Mouse (Mus musculus) left cerebral cortex, postnatal 14 days (tissue): Measurements from ENCODE around the gene Dnajc6. TPM values are rescaled to one million over a fixed set of nuclear protein-coding genes. Genes with fewer than 3 reads are reported as not detected.

ENCODE experiments used
- DNase-seq, 2 experiments: peaks; one replicate each; pipeline ENCODE4 v3.0.0; 2021 to 2022; ENCODE audit warnings: low spot score in 2 of 2, mixed read lengths in 1 of 2
- intact Hi-C: fragments of 180-260 bp; cut with DNase I; formaldehyde crosslinking; loops from one replicate; pipeline ENCODE4 v1.15.1; 2025
- total RNA-seq, 2 experiments: library from RNA; stranded (reverse); gene quantifications; 2 replicates each; pipeline ENCODE4 v1.2.3; 2021

The Dnajc6 gene
- total RNA-seq, 2 experiments from 2014 or later: 310 to 313 TPM

- no peak for DNase-seq
- intact Hi-C loops: no loop called here
Observed at GRCm38 (mm10) chr4:101603635-101604034, 107.2 kb downstream of the Dnajc6 start.

DNA sequence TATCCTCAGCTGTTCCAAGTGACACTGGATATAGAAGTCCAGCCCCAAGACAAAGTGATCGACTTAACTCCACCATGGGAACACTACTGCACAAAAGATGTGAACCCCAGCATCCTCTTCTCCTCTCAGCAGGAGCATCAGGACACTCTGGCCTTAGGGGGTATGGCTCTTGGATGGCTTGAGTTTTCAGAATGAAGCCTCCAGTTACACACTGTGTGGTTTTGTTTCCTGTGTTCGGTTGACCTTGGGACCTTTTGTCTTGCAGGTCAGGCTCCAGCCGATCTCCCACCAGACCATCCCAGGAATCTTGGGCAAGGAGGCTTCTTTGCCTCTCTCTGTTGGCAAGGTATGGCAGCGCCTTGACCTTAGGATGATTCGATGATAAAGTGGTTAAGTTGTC is 120.1 kb downstream of the Dnajc6 start:
- intact Hi-C loops: no loop called here
- DNase-seq: no peak

DNA sequence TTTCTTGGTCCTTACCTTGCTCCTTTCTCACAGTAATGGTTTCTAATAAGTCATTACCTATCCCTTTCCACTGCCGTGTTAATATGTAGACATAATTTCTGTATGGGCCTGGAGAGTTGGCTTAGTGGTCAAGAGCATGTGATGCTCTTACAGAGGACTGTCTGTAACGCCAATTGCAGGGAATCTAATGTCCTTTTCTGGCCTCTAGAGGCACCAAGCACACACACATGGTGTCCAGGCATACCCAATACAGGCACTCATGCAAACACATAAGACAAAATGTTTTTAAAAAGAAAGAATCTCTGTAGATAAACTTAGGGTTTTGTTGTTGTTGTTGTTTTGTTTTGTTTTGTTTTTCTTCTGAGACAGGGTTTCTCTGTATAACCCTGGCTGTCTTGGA is 121.3 kb downstream of the Dnajc6 start:
- no peak for DNase-seq
- intact Hi-C loops: no loop called here

DNA sequence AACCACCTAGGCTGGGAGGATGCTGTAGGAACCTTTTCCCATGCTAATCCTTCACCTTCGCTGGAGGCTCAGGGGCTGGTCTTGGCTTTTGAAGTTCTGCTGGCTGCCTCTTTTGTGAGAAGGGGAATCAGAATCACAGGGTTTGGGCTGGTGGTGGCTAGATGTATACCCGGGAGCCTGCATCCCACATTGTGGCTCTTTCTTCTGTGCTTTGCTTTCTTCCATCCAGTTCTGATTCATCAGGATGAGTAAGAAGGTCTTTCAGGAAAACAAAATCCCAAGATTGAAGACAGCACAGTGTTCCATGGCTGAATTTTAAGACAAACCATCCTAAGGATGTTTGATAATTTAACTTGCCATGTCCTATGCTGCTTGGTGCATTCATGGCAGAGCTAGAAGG is 123.8 kb downstream of the Dnajc6 start:
- intact Hi-C loops: no loop called here
- DNase-seq: no peak

GRCm38 (mm10) chr4:101621241-101621640 is 124.8 kb downstream of the Dnajc6 start:
- intact Hi-C loops: no loop called here
- no peak for DNase-seq

GRCm38 (mm10) chr4:101625278-101625677 is 128.8 kb downstream of the Dnajc6 start:
- DNase-seq: no peak

DNA sequence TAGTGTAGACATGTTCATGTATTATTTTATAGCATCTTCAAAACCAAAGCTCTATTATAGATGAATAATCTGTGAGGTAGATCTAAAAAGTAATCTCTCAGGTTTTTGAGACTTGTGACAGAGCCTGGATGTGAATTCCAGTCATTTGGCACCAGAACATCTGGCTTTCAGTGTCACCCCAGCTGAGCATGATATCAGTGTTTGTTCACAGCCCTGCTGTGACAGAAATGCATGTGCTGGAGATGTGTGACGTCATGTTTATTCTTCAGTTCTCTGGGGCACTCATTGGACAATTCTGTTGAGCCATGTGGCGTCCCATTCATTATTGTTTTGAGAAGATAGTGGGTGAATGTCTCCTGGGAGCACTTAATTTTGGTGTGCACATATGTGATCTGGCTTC is 139.1 kb downstream of the Dnajc6 start:
- DNase-seq: no peak
- intact Hi-C loops: no loop called here

More at GRCm38 (mm10) chr4:101625278-101625677, 128.8 kb downstream of the Dnajc6 start:
- intact Hi-C loops: no loop called here

- intact Hi-C loops: no loop called here
- no peak for DNase-seq
Observed at GRCm38 (mm10) chr4:101637472-101637871, 141.0 kb downstream of the Dnajc6 start.

DNA sequence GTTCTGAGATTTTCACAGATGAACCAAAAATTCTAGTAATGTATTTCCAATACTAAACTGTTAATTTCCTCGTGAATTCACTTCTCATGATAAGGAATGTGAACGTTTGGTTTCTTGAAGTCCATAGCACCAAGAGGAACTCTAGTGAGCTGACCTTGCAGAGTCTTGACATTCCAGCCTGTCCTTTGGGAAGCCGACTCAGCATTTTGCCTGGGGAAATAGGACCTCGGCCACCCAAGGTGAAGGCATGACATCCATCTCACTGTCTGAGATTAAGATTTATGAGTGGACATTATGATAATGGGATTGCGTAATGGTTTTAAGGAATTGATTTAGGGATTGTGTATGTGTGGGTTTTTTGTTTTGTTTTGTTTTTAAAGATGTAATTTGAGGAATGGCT is 144.2 kb downstream of the Dnajc6 start:
- intact Hi-C loops: loop anchor here (5.0 to 10.0 kb wide), 2 partner anchors 123 to 286 kb away; no protein-coding TSS in a partner anchor

DNA sequence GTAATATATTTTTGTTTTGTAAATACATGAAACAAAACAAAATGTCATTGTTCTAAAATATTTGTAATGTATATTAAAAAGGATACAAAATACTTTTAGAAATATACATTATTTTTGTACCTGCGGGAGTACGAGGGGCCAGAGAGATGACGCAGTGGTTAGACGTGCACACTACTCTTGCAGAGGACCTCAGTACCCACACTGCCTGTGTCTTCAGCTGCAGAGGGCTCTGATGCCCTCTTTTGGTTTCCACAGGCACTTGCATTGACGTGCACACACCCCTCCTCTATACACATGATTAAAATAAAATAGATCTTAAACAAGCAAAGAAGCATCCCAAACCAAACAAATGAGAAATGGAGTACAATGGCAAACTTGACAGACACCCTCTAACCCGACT is 146.3 kb downstream of the Dnajc6 start:
- no peak for DNase-seq
- intact Hi-C loops: loop anchor here (5.0 to 10.0 kb wide), 2 partner anchors 125 to 288 kb away; no protein-coding TSS in a partner anchor

More for the DNA sequence above, 144.2 kb downstream of the Dnajc6 start:
- no peak for DNase-seq

- intact Hi-C loops: loop anchor here (5.0 to 10.0 kb wide), 2 partner anchors 126 to 288 kb away; no protein-coding TSS in a partner anchor
Observed at GRCm38 (mm10) chr4:101643216-101643615, 146.8 kb downstream of the Dnajc6 start.

DNA sequence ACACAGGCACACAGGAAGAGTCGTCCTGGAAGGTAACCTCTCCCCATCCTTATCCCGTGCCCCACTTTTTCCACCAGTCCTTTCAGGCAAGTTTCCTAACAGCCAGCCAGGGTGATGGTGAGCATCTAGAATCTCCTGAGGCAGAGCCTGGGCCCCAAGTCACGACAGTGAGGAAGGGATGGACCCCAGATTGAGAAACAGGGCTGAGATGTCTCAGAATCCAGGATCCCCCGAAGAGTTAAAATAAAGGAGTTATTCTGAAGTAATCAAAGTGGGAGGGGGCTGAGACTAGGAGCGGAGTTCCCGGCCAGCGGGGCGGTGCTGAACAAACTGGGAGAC is 150.4 kb downstream of the Dnajc6 start:
- intact Hi-C loops: loop anchor here (10.0 kb wide), 1 partner anchor 292 kb away; no protein-coding TSS in a partner anchor
- no peak for DNase-seq

More at GRCm38 (mm10) chr4:101643216-101643615, 146.8 kb downstream of the Dnajc6 start:
- DNase-seq: peak in 1 of 2 experiments; percentile 67

DNA sequence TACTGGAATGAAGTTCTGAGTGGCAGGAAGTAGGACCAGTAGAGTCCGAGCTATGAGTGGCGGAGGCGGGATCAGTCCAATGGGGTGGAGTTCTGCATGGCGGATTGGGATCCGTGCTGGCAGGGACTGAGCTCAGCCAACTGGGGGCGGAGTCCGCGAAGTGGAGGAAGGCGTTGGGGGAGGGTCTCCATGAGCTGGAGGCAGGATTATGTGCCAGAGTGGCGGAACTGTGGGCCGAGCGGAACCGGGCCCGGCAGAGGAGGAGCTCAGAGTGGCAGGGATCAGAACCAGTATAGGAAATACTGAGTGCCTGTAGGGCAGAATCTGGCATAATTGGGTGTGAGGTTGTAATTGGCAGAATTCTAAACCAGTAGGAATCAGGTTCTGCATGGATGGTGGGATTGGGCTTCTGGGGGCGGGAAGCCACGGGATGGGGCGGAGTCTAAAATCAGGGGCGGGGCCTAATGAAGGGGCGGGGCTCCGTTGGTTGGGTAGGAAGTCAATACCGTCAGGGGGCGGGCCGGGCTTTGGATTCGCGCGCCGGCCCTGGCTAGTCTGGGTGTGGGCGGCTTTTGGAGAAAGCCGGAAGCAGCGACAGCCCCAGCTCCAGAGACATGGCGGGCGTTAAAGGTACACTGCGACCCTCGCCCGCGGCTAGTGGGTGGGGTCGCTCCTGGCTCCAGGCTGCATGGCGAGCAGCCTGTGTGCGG is 150.9 kb downstream of the Dnajc6 start, which contains the start of gene Leprot:
TSS of gene Leprot (plus strand) at position 523 of the 710 bp plus-strand sequence.
- DNase-seq: peak; percentile 100
- intact Hi-C loops: loop anchor here (10.0 kb wide), 1 partner anchor 293 kb away; no protein-coding TSS in a partner anchor

DNA sequence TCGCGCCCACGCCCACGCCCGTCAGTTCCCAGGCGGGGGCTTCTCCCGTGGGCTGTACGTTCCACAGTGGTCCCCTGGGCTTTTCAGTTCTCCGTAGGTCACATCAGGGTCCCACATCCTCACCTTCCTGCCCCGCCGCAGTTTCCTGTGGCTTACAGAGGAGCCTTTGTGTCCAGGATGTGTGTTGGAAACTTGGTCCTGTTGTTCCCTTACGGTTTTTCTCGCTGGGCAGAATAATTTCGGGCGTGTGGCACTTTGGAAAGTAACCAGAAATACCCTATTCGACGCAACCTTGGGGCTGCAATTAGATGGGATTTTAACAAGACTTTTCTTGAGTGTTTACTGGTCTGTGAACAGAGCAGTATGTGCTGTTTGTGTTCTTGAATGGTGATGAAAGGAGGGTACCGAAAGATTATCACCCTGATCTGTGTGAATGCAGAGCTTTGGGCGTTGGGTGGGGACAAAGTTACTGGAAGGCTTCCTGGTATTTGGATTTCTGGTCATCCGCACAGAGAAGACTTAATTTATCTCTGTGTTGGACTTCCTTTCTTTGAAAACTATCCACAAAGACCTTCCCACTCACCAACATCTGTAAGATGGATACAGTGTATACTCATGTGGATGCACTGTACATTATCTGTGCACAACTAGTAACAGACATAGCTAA is 151.7 kb downstream of the Dnajc6 start:
- intact Hi-C loops: loop anchor here (10.0 kb wide), 1 partner anchor 293 kb away; no protein-coding TSS in a partner anchor
- no peak for DNase-seq

DNA sequence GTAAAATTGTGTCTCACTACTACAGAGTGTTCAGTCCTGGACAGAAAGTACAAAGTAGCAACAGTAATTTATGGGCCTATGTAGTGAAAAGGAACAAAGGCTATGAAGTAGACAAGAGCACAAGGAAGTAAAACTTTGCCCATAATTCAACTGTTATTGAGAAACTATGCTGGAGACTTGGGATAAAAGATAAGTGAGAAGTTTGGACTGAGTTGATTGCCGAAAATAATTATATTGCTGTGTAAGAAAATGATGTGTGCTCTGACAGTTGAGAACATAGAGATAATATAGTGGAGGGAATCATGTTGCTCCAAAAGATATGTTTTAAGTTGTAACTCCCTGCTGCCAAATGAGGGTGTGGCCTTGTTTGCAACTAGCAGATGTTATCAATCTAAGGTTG is 152.3 kb downstream of the Dnajc6 start:
- intact Hi-C loops: loop anchor here (10.0 kb wide), 1 partner anchor 294 kb away; no protein-coding TSS in a partner anchor
- no peak for DNase-seq

- DNase-seq: no peak
- intact Hi-C loops: loop anchor here (10.0 kb wide), 1 partner anchor 1004 kb away; no protein-coding TSS in a partner anchor
Observed at GRCm38 (mm10) chr4:101650961-101651360, 154.5 kb downstream of the Dnajc6 start.

DNA sequence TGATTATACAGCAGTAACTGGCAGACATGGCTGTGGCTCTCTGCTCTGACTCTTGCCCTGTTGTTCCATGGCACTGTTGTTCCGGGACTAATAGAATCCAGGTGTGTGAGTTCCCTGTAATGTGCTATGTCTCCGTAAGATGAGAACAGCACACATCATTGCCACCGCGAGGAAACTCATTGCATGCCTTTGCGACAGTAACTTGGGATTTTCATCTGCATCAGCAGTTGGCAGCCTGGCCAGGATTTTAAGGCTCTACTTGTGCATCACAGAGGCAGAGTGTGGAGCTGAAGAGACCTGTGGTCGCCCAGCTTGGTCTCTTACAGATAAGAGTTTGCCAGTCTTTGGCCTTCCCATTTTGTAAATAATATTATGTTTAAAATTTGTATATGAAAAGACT is 157.8 kb downstream of the Dnajc6 start:
- no peak for DNase-seq
- intact Hi-C loops: loop anchor here (10.0 kb wide), 1 partner anchor 1001 kb away; no protein-coding TSS in a partner anchor

DNA sequence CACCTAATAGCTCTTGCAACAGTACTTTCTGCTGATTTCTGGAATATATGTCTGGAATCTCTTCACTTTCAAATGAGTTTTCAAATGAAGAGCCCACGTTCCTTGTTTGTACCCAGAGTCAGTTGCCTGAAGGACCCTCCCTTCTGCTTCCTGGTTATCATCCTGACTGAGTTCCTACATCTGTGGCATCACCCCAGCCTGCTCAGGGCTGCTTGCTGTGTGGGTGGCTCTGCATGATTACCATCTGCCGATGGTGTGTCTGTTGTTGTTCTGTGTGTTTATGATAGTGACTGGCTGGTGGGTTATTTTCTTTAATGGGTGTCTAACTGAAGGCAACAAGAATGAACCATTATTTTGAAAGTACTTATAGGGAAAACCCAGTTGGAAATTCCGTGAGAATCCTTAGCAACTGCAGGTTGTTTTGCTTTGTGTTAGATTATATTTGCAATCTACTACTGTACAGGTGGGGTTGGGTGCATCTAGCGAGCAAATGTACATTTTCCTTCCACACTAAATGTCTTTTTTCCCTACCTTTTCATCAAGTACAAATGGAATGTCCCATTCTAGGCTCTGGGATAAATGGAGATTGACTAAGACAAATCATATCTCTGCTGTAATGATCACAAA is 158.5 kb downstream of the Dnajc6 start:
- intact Hi-C loops: loop anchor here (10.0 kb wide), 1 partner anchor 1000 kb away; no protein-coding TSS in a partner anchor

DNA sequence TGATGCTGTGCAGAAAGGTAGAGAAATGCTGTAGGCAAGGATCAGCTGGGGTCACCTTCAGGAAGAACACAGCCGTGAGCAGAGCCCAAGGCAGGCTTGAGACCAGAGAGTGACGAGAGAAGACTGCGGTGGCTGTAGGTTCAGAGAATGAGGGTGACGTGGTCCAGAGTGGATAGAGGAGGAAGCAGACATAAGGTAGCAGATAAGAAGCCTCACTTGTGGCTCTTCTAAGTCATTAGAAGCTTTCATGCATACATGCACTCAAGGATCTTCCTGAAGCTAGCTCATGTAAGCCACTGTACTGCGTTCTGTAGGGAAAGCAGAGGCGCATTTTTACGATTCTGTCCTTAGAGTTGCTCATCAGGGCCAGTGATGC is 159.0 kb downstream of the Dnajc6 start:
- no peak for DNase-seq
- intact Hi-C loops: loop anchor here (10.0 kb wide), 1 partner anchor 999 kb away; no protein-coding TSS in a partner anchor

More for the DNA sequence above, 158.5 kb downstream of the Dnajc6 start:
- DNase-seq: no peak

- DNase-seq: no peak
- intact Hi-C loops: loop anchor here (10.0 kb wide), 1 partner anchor 999 kb away; no protein-coding TSS in a partner anchor
Observed at GRCm38 (mm10) chr4:101656056-101656455, 159.6 kb downstream of the Dnajc6 start.
